Mouse (Mus musculus) yolk sac, embryonic 10.5 days (tissue): ENCODE data around the gene Prickle3.

Experiments
- DNase-seq: peaks from one replicate; pipeline ENCODE4 v3.0.0-alpha.2; 2017; ENCODE audit warnings: low spot score

Prickle3 gene

GRCm38 (mm10) chrX:7657221-7657639 is at the start of gene Prickle3:
Prickle3 (plus strand) TSS chrX:7657260.
- peak; percentile 15 for DNase-seq

- no peak for DNase-seq
Observed at GRCm38 (mm10) chrX:7610035-7610434, 47.0 kb upstream of the Prickle3 start.

GRCm38 (mm10) chrX:7610536-7611258 is 46.4 kb upstream of the Prickle3 start:
- peak; percentile 2 for DNase-seq

GRCm38 (mm10) chrX:7617889-7618551 is 39.0 kb upstream of the Prickle3 start:
- no peak for DNase-seq

GRCm38 (mm10) chrX:7632560-7632959 is 24.5 kb upstream of the Prickle3 start:
- DNase-seq: no peak

GRCm38 (mm10) chrX:7635101-7635500 is 22.0 kb upstream of the Prickle3 start:
- no peak for DNase-seq

GRCm38 (mm10) chrX:7638401-7639091 is 18.5 kb upstream of the Prickle3 start, which contains the start of gene Syp:
Syp (plus strand) TSS chrX:7638471.
- peak; percentile 86 for DNase-seq

- no peak for DNase-seq
Observed at GRCm38 (mm10) chrX:7639536-7640325, 17.3 kb upstream of the Prickle3 start.

GRCm38 (mm10) chrX:7640785-7641184 is 16.3 kb upstream of the Prickle3 start:
- no peak for DNase-seq

- DNase-seq: peak; percentile 54
Observed at GRCm38 (mm10) chrX:7645349-7645748, 11.7 kb upstream of the Prickle3 start.

- peak; percentile 89 for DNase-seq
Observed at GRCm38 (mm10) chrX:7648671-7649304, 8.3 kb upstream of the Prickle3 start.

GRCm38 (mm10) chrX:7658031-7658784 is 1.1 kb downstream of the Prickle3 start:
- peak; percentile 56 for DNase-seq

GRCm38 (mm10) chrX:7658785-7659589 is 1.9 kb downstream of the Prickle3 start:
- no peak for DNase-seq

GRCm38 (mm10) chrX:7661086-7661485 is 4.0 kb downstream of the Prickle3 start:
- no peak for DNase-seq

- no peak for DNase-seq
Observed at GRCm38 (mm10) chrX:7662936-7663335, 5.9 kb downstream of the Prickle3 start.

GRCm38 (mm10) chrX:7664791-7665190 is 7.7 kb downstream of the Prickle3 start:
- no peak for DNase-seq

- no peak for DNase-seq
Observed at GRCm38 (mm10) chrX:7665739-7666502, 8.9 kb downstream of the Prickle3 start.

- peak; percentile 58 for DNase-seq
Observed at GRCm38 (mm10) chrX:7670390-7670881, 13.4 kb downstream of the Prickle3 start.
